Mouse (Mus musculus) MEL (cell line): ENCODE results near the gene Sar1a.

Experiments
- CHD2 ChIP-seq: IDR thresholded peaks from 2 replicates; pipeline ENCODE4 v1.6.1; 2011; ENCODE audit warnings: low read length, improper control_type of control experiment
- CTCF ChIP-seq, 3 experiments: IDR thresholded peaks in 2 of 3; conservative IDR thresholded peaks in 1 of 3; 2 replicates each; pipeline ENCODE4 v1.5.1; 2011 to 2012; ENCODE audit warnings: low read length in 3 of 3, low read depth in 2 of 3, mild to moderate bottlenecking in 2 of 3, improper control_type of control experiment in 1 of 3, inconsistent platforms in 1 of 3, mixed read lengths in 1 of 3, moderate library complexity in 1 of 3; ENCODE audit not compliant: control insufficient read depth in 1 of 3, insufficient read depth in 1 of 3, poor library complexity in 1 of 3, severe bottlenecking in 1 of 3
- E2F4 ChIP-seq: IDR thresholded peaks from 2 replicates; pipeline ENCODE4 v1.6.1; 2011; ENCODE audit warnings: low read depth, low read length, improper control_type of control experiment, borderline replicate concordance
- ELF1 ChIP-seq: IDR thresholded peaks from 2 replicates; pipeline ENCODE4 v1.6.1; 2014; ENCODE audit warnings: low read depth, mild to moderate bottlenecking, inconsistent platforms, low read length, improper control_type of control experiment, moderate library complexity
- ETS1 ChIP-seq: IDR thresholded peaks from 2 replicates; pipeline ENCODE4 v1.6.1; 2012; ENCODE audit warnings: low read depth, mild to moderate bottlenecking, inconsistent platforms, low read length, improper control_type of control experiment, moderate library complexity
- GABPA ChIP-seq: IDR thresholded peaks from 2 replicates; pipeline ENCODE4 v1.6.1; 2012; ENCODE audit warnings: low read depth, mild to moderate bottlenecking, inconsistent platforms, low read length, improper control_type of control experiment, moderate library complexity
- POLR2A ChIP-seq, 2 experiments: IDR thresholded peaks; 2 replicates each; pipeline ENCODE4 v1.6.1; 2011 to 2012; ENCODE audit warnings: low read length in 2 of 2, mild to moderate bottlenecking in 2 of 2, control low read depth in 1 of 2, improper control_type of control experiment in 1 of 2, low read depth in 1 of 2, moderate library complexity in 1 of 2; ENCODE audit not compliant: control insufficient read depth in 1 of 2, insufficient read depth in 1 of 2, poor library complexity in 1 of 2
- ZC3H11A ChIP-seq: IDR thresholded peaks from 2 replicates; pipeline ENCODE4 v1.6.1; 2012; ENCODE audit warnings: low read depth, mild to moderate bottlenecking, inconsistent platforms, low read length, improper control_type of control experiment

- TF ChIP-seq ETS1 (no peak), POLR2A (IDR thresholded peaks at IDR 0.05; ENCODE audit: control insufficient read depth in 1 of 2, insufficient read depth in 1 of 2, low read depth in 1 of 2, low read length in 2 of 2, poor library complexity in 1 of 2) (no peak), E2F4 (no peak), GABPA (no peak), CTCF (IDR thresholded peaks at IDR 0.05 in 2 of 3, conservative IDR thresholded peaks at IDR 0.05 in 1 of 3; ENCODE audit: control insufficient read depth in 1 of 3, insufficient read depth in 1 of 3, low read depth in 2 of 3, low read length in 3 of 3, poor library complexity in 1 of 3, severe bottlenecking in 1 of 3) (peak; percentile 2 to 31 (median 14); a peak in 3 of 6 replicates), ELF1 (no peak), ZC3H11A (no peak), CHD2 (no peak)
Measured at GRCm38 (mm10) chr10:61730171-61730570, 50.1 kb downstream of the Sar1a start.
